Comparison of ENCODE assay signal across 9 mouse cellular contexts in the genomic region with DNA sequence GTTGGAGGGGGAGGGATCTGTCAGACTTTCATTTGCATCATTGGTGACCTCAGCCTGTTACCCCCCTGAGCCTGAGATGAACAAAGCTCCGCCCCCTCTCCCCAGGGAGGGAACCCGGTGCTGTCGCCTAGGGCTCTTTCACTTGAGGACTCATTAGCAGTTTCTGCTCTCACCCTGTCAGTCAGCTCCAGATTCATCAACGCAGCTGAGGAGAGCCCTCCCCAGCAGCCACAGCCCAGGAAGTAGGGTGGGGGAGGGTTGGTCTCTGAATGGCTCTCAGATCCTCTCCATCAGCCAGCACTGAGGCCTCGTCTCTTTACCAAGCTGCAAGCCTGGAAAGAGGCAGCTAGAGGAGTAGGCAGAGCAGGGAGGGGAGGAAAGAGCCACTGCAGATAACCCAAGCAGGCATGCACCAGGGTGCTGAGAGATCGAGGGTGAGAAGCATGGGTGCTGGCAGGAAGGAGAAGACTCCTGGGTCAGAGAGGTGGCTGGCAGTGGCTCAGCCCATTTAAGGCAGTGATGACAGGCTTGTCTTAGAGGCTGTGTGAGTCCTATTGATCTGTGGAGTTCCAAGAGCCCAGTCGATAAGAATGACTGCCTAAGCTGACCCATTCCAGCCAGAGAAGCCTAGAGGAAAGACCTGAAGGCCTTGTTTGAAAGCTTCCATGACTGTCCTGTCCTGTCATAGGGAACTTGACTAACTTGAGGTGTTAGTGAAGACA. TPM values are rescaled to one million over a fixed set of nuclear protein-coding genes. Genes with fewer than 3 reads are reported as not detected.
DNase-seq lines count a peak whose midpoint lies in the region; ATAC-seq lines count a peak whose summit lies in the region.
"Had no signal": no experiment of that assay in that cellular context is flagged by ENCODE, and none has a peak within 500 bp of the region (broad histone marks: within the 10 kb centered on the region; RNA-seq: fewer than 3 reads in every experiment).

No protein-coding gene starts in this region.

- peaks cover 49% of the 10 kb centered on the region for H3K36me3 ChIP-seq in hindbrain, embryonic 10.5 days
- H3K36me3 ChIP-seq in neural tube, embryonic 14.5 days (ENCODE audit: control insufficient read depth, insufficient read depth, low read length) = no peaks in the 10 kb centered on the region

- ATAC-seq in neural tube, embryonic 14.5 days (ENCODE audit: low read depth) = peak; percentile 53; the same call in 1 of the 2 replicates

- 16% methylated on average over 7 of the region's 7 CpGs for WGBS in hindbrain, embryonic 10.5 days
- 21% methylated on average over 7 of the region's 7 CpGs for WGBS in neural tube, embryonic 14.5 days

- H3K4me2 ChIP-seq in neural tube, embryonic 14.5 days (ENCODE audit: low read depth, low read length) = no peak overlapping the region

- DNase-seq in left cerebral cortex, adult 9 months (ENCODE audit: low spot score in 2 of 2) = peak; percentile 30 to 35
- DNase-seq in left cerebral cortex, postnatal 36 days (ENCODE audit: low spot score in 2 of 2) = no peak
- peak; percentile 7 for DNase-seq in T-cell, adult 2 months (ENCODE audit: low spot score)
- peak; percentile 43 for DNase-seq in hindbrain, embryonic 10.5 days (ENCODE audit: low spot score)
- DNase-seq in testis, postnatal 10 days (ENCODE audit: low spot score) = no peak
- DNase-seq in MN1 (ENCODE audit: low spot score) = no peak
- DNase-seq in Muller cell, postnatal 12 days (ENCODE audit: inconsistent ontology term) = no peak

- no peaks in the 10 kb centered on the region for H3K9me3 ChIP-seq in hindbrain, embryonic 10.5 days
- no peaks in the 10 kb centered on the region for H3K9me3 ChIP-seq in neural tube, embryonic 14.5 days (ENCODE audit: control insufficient read depth, low read length)

- H3K27ac ChIP-seq in hindbrain, embryonic 10.5 days = peak overlapping the region; percentile 81
- no peak overlapping the region for H3K27ac ChIP-seq in neural tube, embryonic 14.5 days (ENCODE audit: low read depth, low read length)

- 0 out of 2 replicates have a peak, but pooled peaks cover 6% of the 10 kb centered on the region for H3K27me3 ChIP-seq in hindbrain, embryonic 10.5 days (ENCODE audit: insufficient read depth, poor library complexity, severe bottlenecking)
- H3K27me3 ChIP-seq in neural tube, embryonic 14.5 days (ENCODE audit: control insufficient read depth, insufficient read depth, low read length) = no peaks in the 10 kb centered on the region

- peaks cover 59% of the 10 kb centered on the region for H3K4me1 ChIP-seq in hindbrain, embryonic 10.5 days (replicated peaks)
- peaks cover 32% of the 10 kb centered on the region for H3K4me1 ChIP-seq in neural tube, embryonic 14.5 days (ENCODE audit: control insufficient read depth, insufficient read depth, low read length)

- no peak overlapping the region for H3K9ac ChIP-seq in neural tube, embryonic 14.5 days (replicated peaks; ENCODE audit: low read depth, low read length)

- no peak overlapping the region for H3K4me3 ChIP-seq in hindbrain, embryonic 10.5 days
- no peak overlapping the region for H3K4me3 ChIP-seq in neural tube, embryonic 14.5 days (ENCODE audit: low read depth, low read length)
- H3K4me3 ChIP-seq: myocyte had no signal

- intact Hi-C loops in left cerebral cortex, postnatal 36 days (cut with DNase I) = no loop called here

RNA-seq across cellular contexts. Expression of a gene that starts 46.6 kb away (rescaled TPM):
- 100 to 1,000 TPM in 1 of 2 experiments, 10 to 100 TPM in 1; 95.8 to 105 TPM for total RNA-seq in left cerebral cortex, postnatal 36 days (2021)
- 2.3 and 2.4 TPM in 2 replicates for polyA plus RNA-seq in hindbrain, embryonic 10.5 days (2016; fragmentation: Nextera tagmentation; extraction: Ambion mirVana)
- polyA plus RNA-seq in neural tube, embryonic 14.5 days (2014; fragmentation: Nextera tagmentation; extraction: Ambion mirVana) = 9.7 and 11.5 TPM in 2 replicates

Comparison
In these comparisons a context has a peak if more than half of its experiments do, and no peak if none do; other contexts are left out.
1. DNase-seq: peak in left cerebral cortex, adult 9 months (2 of 2), T-cell, adult 2 months (single experiment) and hindbrain, embryonic 10.5 days (single experiment); none in left cerebral cortex, postnatal 36 days (0 of 2), testis, postnatal 10 days (single experiment), MN1 (single experiment) and Muller cell, postnatal 12 days (single experiment).